Mouse (Mus musculus) skeletal muscle tissue, postnatal 0 days (tissue): ENCODE measurements around the gene Saa3. TPM values are rescaled to one million over a fixed set of nuclear protein-coding genes. Genes with fewer than 3 reads are reported as not detected.

Experiments
- polyA plus RNA-seq: library from polyadenylated mRNA; unstranded; fragments of >200 nt; fragmentation: Nextera tagmentation; extraction: Ambion mirVana; gene quantifications from 2 replicates; pipeline ENCODE4 v1.2.1, GENCODE M21; 2015

Saa3 gene
- 0.72 and 0.96 TPM in 2 replicates for polyA plus RNA-seq

DNA sequence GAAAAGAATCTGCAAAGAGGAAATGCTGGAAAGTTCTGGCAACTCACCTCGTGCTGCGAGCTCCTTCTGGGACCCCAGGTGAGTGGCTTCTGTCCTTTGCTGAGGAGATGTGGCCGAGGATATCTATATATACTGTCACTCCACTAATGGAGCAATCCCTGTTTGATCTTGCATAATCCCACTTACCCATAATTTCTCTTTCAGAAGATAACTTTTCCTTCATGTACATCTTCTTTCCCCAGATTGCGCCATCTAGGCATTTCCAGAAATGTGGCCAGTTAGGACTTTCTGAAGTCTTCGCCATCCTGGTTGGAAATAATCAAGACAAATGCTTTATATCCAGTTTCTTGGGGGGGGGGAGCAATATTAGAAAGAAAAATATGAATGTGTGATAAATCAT, at the start of gene Saa3:
Gene Saa3, minus strand, starts transcription at position 101 of the 400 bp plus-strand sequence.

DNA sequence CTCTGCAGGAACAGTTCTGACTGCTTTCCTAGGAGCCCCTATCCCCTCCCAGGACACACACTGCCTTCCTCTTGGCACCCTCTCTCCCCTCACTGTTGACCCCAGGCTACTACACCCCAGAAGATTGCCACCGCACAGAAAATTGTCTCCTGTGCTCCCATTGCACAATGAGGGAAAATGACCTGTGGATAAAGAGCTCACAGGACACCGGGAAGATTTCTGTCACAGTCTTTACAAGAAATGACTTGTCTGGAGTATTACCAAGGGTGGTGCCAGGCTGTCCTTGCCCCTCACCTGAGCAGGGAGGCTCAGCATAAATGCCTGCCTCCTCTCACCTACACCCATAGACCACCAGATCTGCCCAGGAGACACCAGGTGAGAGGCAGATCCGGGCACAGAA, 36.0 kb upstream of the Saa3 start, which contains the start of gene Saa2:
Gene Saa2, plus strand, starts transcription at position 301 of the 400 bp plus-strand sequence.

DNA sequence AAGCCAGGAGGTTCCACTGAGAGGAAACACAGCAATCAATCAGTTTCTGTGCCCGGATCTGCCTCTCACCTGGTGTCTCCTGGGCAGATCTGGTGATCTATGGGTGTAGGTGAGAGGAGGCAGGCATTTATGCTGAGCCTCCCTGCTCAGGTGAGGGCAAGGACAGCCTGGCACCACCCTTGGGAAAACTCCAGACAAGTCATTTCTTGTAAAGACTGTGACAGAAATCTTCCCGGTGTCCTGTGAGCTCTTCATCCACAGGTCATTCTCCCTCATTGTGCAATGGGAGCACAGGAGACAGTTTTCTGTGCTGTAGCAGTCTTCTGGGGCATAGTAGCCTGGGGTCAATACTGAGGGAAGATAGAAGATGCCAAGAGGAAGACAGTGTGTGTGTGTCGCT, 27.4 kb upstream of the Saa3 start, which contains the start of gene Saa1:
Gene Saa1, minus strand, starts transcription at position 101 of the 400 bp plus-strand sequence.

DNA sequence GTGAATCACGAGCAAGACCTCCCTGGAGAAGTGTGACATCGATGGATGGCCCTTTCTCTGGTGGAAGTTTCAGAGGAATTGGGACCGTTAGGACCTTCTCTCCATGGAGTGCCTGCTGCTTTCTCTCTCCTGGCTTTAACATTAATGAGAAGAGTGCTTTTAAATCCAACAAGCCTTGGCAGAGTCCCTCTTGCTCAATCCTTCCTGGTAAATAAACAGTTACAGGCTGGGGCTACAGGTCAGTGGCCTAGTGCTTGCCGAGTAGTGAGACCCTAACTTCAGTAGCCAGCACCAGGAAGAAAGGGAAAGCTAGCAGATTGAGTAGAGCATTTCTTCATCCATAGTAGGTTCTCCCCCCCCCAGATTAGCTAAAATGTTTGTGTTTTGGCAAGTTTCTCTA, 17.0 kb upstream of the Saa3 start, which contains the start of gene Saa4:
Gene Saa4, minus strand, starts transcription at position 146 of the 400 bp plus-strand sequence.

GRCm38 (mm10) chr7:46710390-46710844, 5.1 kb downstream of the Saa3 start, which contains the start of gene Saal1:
TSS of gene Saal1 (minus strand) at chr7:46710680.

DNA sequence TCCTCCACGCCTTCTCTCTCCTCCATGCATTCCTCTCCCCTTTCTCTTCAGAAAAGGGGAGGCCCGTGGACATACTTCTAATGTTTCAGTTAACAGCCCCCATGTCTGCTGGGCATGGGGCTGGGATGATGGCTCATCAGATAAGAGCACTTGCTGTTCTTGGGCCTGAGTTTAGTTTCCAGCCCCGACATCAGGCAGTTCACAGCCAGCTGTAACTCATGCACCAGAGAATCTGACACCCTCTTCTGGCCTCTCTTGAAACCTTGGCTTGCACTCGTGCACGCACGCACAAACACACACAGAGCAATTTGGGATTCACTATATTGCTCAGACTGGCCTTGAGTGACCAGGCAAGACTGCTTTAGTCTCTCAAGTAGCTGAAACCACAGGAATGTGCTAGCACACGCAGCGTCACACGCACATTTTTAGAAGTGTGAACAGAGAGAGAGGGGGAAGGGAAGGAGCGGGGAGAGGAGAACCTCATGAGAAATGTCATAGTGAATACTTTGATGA, 43.3 kb downstream of the Saa3 start, which contains the start of gene Tph1:
Gene Tph1, minus strand, starts transcription at position 378 of the 513 bp plus-strand sequence.

Other genes with a start within 250 kb of the Saa3 start
- 5.4 and 7.5 TPM in 2 replicates for gene Sergef, start 75.9 kb downstream of the Saa3 start, polyA plus RNA-seq
- 1.8 and 3.3 TPM in 2 replicates for gene Tph1, start 43.2 kb downstream of the Saa3 start, polyA plus RNA-seq
- 8.0 and 8.8 TPM in 2 replicates for gene Saal1, start 5.0 kb downstream of the Saa3 start, polyA plus RNA-seq
- gene Saa4, start 16.9 kb upstream of the Saa3 start, polyA plus RNA-seq, result not detected in 2 replicates
- 0.18 and 0.23 TPM in 2 replicates for gene Saa1, start 27.3 kb upstream of the Saa3 start, polyA plus RNA-seq
- 0.35 and 0.40 TPM in 2 replicates for gene Saa2, start 36.1 kb upstream of the Saa3 start, polyA plus RNA-seq
- 5.5 and 6.6 TPM in 2 replicates for gene Hps5, start 80.4 kb upstream of the Saa3 start, polyA plus RNA-seq
- 30.1 and 31.4 TPM in 2 replicates for gene Gtf2h1, start 80.4 kb upstream of the Saa3 start, polyA plus RNA-seq
- 2,894 and 2,904 TPM in 2 replicates for gene Ldha, start 125.8 kb upstream of the Saa3 start, polyA plus RNA-seq
- not detected in 2 replicates for gene Ldhc, start 145.5 kb upstream of the Saa3 start, polyA plus RNA-seq
- 125 and 132 TPM in 2 replicates for gene Tsg101, start 204.3 kb upstream of the Saa3 start, polyA plus RNA-seq
- gene Uevld, start 242.8 kb upstream of the Saa3 start, polyA plus RNA-seq, result 3.9 and 4.4 TPM in 2 replicates